Mouse (Mus musculus) adrenal gland, postnatal 25 days (tissue): ENCODE data around the gene Celsr1. TPM values are rescaled to one million over a fixed set of nuclear protein-coding genes. Genes with fewer than 3 reads are reported as not detected.
"Not testable (repeated sequence)": the region's sequence is repeated elsewhere in the genome, so short reads cannot be mapped to it uniquely, and the experiment has no call there.

Experiments
- DNase-seq: peaks from one replicate; pipeline ENCODE4 v3.0.0; 2021; ENCODE audit warnings: mixed read lengths
- total RNA-seq: library from RNA; stranded (reverse); gene quantifications from 2 replicates; pipeline ENCODE4 v1.2.3, GENCODE M21; 2021

Celsr1 gene
- total RNA-seq, 1 experiment from 2014 or later, result 8.7 TPM

DNA sequence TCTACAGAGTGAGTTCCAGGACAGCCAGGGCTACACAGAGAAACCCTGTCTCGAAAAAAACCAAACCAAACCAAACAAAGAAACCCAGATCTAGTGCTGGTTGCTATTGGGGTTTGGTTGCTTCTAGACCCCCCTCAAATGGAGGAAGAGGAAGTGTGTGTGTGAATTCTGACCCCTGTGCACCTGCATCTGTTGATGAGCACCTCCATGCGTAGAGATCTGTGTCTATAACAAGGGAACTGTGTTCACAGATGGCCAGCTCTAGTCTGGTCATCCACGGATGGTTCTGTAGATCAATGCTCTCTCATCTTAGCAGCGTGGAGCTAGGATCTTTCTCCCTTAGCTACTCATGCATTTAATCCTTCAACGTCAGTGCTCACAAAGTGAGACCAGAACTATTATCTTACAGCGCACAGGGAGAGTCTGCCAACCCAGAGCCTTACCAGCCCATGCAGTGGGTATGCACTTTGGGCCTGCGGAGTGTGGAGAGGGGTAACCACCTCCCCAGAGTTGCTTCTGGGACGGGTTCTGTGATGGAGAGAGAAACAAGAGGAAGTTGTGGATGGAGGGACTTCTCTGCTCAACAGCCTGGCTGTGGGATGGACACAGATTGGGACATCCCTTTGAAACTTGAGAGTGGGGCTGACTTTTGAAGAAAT, 30.7 kb upstream of the Celsr1 start:
- no peak for DNase-seq

DNA sequence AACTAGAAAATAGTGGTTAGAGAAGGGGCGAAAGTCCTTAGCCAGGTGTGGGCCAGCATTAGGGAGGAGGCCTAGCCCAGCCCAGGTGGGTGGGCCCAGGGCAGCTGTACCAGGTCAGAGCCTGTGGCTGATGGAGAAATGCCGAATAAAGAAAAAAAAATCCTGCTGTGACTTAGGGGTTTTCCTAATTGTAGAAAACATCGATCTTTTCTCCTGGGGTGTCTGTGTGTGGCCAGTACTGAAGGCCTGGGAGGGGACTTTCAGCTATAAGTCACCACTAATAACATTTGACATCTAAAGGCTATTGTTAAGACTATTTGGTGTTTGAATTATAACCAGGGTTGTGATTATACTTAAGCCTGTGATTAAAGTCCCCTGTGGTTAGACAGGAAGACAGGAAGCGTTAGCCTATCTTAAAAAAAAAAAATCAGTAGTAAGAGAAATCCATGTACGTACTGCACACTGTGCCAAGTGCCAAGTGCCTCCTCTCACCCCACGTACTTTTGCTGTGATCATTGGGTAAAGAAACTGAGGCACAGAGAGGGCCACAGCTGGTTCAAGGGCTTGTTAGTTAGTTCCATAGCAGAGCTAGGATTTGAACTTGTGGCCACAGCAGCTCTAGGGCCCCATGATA, 28.4 kb upstream of the Celsr1 start:
- no peak for DNase-seq

DNA sequence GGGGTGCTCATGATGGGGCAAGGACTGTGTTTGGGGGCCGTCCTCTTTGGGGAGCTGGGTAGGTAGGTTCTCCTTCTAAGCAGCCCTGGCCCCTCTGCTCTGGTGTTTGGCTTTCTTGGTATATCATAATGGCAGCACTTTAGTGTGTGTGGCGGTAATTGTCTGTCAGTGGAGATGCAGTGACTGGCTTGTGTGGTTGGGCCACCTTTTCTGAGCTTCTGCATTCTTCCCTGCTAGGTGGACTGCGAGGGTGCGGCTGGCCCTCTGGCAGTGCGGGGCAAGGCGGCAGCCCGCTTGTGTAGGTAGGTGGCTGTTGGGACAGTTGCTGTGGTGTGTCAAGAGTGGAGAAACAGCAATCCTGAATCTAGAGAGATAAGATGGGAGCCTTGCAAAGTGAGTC, 27.6 kb upstream of the Celsr1 start:
- no peak for DNase-seq

DNA sequence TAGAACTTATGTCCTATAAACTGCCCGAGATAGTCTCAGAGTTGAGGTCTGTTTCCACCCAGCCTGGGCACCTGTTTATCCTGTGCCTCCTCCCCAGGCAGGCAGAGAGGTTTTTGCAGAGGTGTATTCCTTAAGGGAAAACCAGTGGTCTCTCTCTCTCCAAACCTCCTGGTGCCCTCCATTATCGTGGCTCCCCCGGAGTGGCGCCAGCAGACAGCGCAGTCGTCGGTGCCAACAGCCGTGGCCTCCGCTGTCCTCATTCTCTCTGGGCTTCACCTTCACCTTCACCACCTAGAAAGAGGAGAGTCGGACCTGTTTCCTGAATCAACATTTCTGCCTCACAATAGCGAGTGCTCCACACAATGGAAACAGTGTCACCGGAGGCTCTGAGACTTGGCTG, 27.0 kb upstream of the Celsr1 start:
- DNase-seq, result no peak

DNA sequence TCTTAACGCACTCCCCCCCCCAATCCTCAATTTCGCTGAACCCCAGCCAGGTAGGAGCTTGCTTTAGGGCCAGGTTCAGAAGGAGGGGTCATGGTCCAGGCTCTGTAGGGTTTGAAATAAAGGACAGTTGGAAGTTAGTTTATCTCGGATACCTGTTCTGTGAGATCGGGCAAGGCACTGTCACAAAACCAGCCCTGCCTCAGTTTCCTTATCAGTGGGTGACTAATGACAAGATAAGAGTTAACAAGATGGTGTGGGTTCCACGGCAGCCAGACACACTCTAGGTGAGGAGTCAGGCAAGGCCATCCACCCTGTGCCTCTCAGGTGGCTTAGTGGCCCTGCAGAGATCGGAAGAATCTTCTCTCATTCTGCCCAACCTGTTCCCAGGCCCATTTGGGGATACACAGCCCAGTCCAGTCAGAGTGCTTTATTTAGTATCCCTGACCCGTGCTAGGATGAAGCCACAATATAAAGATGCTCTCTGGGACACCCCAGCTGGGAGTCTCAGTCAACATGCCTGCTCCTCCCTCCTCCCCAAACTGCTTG, 26.3 kb upstream of the Celsr1 start:
- no peak for DNase-seq

DNA sequence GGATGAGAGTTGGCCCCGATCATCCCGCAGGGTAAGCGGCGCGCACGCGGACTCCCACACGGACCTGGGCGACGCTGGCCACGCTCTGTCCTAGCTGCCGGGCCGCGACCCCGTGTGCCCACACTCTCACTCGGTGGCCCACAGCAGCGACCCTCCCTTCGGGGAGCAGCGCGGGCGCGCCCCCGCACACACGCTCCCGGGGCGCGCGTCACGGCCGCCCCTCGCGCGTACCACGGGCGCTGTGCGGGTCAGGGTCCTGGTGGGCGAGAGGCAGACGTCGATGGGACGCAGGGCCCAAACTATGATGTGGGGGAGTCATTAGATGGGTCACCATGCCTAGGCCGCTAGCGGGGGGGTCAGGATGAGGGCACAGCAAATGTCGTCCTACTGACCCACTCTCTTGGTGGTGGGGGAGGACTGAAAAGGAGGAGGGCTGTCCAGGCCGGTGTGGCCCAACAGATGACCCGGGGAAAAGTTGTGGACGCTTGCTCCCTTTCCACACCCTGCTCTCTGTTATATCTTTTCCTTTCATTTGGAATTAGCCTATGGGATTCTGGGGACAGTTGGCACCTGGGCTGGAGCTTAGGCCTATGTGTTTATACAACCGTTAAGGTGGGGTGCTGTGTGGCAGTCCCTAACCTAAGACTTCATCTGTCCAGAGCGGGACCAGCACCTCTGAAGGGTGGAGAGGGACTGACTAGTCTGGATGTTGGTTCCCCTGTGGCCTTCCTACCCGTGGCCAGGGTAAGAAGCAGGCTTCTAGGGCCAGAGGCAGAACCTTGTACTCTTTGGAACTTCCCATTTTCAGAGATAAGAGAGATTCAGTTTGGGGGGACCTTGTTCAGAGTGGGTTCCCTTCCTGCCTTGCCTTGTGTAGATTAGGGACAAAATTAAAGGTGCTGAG, 25.6 kb upstream of the Celsr1 start:
- DNase-seq, result peak; percentile 32

DNA sequence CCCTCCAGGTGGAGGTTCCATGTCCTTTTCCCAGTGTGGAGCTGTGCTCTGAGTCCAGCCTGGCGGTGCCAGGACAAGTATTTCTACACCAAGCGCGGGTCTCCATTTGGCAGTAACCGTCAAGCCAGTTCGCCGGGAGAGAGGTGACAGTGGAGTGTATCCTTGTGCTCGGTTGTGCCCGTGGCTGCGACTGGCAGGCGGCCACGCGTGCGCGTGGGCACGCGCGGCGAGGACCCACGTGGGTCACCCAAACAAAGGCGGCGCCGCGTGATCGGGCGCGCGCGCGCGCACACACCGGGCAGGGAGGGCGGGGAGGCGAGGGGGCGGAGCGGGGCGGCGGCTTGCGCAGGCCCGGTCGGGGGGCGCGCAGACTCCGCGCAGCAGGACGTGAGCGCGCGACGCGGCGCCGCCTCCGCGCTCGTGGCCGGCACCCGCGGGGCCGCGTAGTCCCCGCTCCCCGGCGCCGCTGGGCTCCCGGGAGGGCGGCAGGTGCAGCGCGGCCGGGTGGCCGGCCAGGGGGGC, 24.9 kb upstream of the Celsr1 start:
- DNase-seq, result peak; percentile 91

DNA sequence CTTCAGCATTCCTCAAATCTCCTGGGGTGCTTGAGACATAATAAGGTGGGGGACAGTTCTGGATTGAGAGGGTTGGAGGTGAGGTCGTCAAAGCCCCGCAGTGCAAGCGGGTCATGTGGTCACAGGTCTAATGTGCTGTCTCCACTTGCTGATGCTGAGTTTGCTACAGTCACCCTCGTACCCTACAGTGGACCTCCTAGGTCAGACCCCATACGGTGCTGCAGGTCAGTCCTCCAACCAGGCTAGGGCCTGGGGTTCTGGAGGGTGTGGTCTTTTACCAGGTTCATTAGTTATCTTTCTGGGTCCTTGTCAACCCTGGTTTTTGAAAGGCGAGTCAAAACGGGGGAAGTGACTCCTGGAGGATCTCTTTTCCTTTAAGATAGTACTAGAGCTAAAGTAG, 24.3 kb upstream of the Celsr1 start:
- DNase-seq, result no peak

DNA sequence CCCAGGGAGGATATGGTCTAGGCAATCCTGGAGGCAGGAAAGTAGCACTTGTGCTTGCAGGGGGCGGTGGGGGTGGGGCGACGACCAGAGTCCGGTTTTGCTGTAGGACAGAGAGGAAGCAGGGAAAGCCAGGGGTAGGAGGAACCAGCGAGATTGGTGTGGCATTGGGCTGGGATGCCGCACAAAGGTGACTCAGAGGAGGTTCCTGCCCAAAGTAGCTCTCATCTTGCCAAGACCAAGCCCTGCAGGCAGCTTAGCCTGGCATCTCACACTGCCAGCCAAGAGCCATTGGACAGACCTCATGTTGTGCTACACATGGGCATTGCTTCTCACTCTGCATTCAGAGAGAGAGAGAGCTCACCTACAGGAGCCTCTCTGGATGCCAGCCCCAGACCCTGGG, 23.8 kb upstream of the Celsr1 start, which contains the start of gene Gramd4:
Gene Gramd4, plus strand, starts transcription at position 283 of the 400 bp plus-strand sequence.
- peak; percentile 24 for DNase-seq

DNA sequence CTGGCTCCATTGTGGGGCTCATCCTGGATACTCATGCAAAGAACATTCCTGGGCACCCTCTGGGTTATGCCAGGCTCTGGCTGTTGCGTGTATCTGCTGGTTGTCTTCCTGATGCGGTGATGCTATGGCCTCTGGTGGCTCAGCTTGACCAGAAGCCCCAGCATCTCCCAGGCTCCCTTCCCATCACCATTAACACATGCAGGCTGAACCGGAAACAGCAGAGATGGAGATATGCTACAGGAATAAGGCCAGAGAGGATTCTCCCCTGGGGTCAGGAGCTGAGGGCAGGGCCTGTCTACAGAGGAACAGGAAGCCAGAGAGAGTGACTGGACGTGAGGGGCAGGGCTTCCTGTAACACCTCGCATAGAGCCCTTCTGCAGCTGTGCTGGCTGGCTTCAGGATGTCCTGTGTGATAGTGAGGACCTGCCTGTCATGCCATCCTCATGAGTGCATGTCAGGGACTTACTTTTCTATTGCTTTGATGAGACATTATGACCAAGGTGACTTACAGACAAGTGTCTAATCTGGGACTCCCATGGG, 22.7 kb upstream of the Celsr1 start:
- no peak for DNase-seq

DNA sequence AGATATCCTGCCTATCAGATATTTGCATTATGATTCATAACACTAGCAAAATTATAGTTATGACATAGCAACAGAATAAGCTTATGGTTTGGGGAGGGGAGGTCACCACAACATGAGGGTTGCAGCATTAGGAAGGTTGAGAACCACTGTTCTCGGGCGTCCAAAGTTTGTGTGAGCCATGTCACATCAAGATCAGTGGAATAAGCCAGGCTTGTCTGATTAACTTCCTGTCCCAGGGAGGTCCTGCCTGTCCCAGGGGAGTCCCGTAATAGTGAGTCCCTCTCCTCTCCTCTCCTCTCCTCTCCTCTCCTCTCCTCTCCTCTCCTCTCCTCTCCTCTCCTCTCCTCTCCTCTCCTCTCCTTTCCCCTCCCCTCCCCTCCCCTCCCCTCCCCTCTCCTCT, 21.3 kb upstream of the Celsr1 start:
- not testable (repeated sequence) for DNase-seq

DNA sequence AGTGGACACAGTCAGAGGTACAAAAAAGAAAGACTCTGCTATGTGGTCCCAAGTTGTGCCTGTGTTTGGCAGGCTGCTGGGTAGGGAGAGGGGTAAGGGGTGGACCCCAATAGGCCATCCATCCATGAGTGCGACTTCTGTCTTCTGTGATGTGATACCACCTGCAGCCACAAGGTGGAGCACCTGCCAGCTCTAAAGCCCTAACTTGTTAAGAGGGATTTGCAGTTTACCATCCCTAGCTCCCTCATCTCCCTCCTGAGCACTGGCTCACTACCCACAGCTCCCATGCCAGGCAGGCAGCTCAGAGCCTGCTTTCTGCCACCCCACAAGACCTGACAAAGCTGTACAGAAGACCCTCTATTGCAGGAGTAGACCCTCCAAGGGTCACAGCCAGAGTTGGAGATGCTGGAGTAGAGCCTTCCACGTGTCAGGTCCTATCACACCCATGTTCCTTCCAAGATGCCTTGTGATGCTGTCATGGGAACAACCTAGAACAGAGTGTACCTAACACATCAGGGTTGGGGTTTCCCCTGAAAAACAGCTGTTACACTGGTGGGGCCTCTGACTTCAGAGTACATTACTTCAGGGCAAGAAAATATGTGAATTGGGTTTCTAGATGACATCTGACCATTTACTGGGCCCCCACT, 20.4 kb upstream of the Celsr1 start:
- peak; percentile 81 for DNase-seq

DNA sequence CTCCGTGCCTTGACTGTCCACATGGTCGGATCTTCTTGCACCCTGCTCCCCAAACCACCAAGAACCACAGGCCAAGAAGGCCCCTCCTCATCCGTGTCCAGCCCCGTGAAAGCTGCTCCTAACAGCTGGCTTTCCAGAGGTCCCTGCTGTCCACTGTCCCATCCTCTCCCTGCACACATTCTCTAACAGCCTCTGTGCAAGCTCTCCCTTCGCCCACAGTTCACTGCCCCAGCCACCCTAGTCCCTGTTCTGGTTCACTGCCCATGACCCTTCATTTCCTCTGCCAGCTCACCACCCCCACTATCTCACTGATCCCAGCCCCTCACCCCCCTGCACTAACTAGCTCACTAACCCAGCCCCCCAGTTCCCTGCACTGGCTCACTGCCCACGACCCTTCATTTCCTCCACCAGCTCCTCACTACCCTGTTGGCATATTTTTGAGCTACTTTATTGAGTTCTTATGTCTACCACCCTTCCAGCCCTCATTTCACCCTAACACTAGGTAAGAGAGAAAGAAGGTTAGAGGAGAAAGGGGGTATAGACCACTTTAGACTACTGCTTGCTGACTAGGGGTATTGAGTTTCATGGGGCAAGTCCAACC, 18.4 kb upstream of the Celsr1 start:
- DNase-seq, result no peak

DNA sequence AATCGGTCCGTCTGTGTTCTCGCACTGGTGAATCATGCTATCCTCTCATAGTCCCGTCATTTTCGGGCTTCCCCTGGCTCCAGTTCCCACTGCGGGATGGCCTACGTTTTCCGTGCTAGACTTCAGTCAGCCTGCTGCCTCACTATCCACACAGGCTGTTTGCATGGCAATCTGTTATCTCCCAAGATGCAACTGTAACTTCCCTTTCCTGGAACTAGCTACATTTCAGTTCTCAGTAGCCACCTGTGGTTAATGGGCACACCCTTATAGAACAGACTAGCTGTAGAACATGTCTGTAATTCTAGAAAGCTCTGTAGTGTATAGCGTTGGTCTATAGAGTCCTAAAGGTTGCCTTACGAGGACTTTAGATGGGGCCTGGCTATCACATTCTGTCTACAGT, 17.6 kb upstream of the Celsr1 start:
- DNase-seq, result no peak

DNA sequence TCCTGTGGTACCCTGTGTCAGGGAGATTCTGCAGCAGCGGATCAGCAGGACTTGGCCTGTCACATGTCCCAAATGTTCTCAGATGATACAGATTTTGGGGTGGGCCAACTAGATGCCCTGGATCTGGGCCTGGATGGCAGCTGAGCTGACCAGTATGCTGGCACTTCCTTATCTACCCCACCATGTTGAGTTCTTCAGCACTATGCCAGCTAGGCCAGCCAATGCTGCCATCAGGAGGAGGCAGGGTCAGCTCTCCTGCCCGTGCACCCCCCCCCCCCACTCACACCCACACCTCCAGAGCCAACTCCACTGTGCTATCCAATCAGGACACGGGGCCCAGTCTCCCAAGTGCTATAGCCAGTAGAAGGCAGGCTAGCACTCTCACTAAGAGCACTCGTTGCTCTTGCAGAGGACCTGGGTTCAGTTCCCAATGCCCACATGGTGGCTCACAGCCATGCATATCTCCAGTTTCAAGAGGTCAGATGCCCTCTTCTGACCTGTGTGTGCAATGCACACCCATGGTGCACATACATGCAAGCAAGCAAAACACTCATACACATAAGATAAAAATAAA, 16.7 kb upstream of the Celsr1 start:
- no peak for DNase-seq

DNA sequence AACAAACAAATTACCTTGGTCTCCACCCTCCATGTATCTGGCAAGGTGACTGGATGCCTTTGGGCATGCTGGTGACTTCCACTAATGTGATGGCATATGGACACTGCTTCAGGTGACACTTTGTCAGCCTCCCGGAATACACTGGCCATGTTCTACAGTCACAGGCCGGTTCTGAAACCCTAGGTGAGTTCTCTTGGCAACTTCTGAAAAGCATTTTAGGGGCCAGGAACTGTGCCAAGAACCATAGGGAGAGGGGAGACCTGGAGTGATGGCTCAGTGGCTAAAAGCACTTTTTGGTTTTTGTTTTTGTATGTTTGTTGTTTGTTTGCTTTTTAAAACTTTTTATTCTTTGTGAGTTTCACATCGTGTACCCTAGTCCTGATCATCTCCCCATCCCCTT, 15.9 kb upstream of the Celsr1 start:
- no peak for DNase-seq

DNA sequence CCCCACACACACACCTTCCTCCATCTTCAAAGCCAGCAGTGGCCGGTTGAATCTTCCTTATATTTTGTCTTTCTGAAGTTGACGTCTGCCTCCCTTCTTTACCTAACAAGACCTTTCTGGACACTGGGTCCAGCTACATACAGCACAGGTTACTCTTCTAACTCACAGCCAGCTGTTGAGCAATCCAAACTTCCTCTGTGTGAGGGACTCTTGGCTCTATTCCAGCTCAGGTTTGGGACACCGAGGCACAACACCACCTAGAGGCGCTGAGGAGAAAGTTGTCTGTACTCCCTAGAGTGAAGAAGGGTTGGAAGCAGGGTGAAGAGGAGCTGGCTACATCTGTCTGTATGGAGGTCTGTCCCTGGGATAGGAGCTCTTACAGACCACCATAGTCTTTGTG, 8.8 kb upstream of the Celsr1 start:
- DNase-seq, result no peak

DNA sequence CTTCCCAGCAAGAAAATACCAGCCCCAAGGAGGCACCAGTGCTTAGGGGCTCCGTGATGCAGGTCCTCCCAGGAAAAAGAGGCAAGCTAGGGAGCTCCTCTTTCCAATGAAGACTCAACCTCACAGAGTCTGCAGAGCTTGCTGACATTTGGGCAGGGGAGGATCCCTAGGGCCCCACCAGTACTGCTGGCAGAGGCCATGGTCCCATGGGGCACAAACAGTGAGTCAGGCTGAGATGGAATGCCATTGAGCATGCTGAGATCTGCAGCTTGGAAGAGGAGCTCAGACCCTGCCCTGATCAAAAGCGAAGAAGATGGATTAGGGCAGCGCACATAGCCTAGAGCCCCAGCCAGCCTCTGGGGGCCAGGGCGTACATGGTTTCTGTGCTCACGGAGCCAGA, 7.8 kb upstream of the Celsr1 start:
- no peak for DNase-seq

DNA sequence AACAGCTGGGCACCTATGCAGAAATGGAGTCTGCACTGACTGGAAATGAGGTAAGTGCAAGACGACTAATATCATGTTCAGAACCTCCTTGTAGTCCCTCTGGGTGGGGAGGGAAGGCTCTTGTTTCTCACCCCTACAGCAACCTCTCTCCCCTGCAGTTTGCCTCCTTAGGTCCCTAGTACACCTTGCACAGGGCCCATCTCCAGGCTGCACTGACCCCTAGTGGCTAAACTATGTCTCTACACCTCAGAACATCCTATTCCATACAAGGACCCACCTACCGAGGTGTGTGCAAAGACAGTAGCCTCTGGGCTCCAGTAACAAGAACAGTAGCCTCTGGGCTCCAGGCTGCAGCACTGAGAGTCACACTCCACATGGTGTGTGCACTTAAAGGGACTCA, 5.2 kb upstream of the Celsr1 start:
- DNase-seq, result peak; percentile 69

DNA sequence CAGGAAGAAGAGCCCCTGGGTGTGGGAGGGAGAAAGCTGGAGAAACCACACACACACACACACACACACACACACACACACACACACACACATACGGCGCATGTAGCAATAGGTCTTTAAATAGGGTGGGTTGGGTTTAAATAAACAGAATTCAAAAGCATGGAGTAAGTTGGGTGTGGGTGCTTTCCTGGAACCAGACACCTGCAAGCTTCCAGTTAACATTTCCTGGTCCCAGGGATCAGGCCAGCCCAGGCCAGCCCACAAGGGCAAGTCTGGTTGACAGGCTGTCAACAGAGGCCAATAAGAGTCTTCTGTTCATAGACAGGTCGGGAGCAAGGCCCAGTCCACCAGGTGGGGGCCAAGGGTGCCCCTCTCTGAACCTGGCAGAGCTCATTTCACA, 2.3 kb upstream of the Celsr1 start:
- DNase-seq, result no peak

DNA sequence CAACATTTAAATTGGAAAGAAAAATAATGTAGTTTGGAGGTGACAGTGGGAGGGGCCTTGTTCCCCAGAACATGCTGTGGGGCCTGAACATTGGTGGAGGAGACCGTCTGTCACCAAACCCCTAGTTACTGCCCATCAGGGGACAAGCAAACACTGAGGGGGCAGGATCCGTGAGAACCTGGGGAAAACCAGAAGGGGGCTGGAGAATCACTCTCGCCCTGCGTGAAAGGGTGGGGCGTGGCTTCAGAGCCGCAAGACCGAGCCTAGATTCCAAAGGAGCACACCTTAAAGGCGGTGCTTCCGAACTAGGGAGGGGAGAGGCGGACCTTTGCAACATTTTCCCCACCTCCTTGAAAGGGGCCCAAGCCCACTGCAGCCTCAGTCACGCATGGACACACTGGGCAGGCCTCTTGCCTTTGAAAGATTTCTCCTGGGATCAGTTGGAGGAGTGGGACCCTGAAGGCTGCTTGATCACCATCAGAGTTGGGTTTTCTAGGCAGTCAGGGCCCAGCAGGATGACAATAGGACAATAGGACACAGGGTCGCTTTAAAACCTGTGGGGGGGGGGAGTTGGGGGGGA, 1.3 kb upstream of the Celsr1 start:
- no peak for DNase-seq
